Mouse (Mus musculus): ENCODE data around the gene Pde8b.

The Pde8b gene

GRCm38 (mm10) chr13:95260886-95261789 is 11.0 kb upstream of the Pde8b start:
- Histone ChIP-seq H3K27me3 (ENCODE audit: insufficient read depth, low read length) (peaks cover 9% of the 10 kb centered on the region), H3K9me3 (ENCODE audit: low read length) (no peaks in the 10 kb centered on the region; the same call in 1 of the 2 replicates), H3K4me3 (replicated peaks; ENCODE audit: low read length) (no peak overlapping the region), H3K36me3 (ENCODE audit: insufficient read depth, low read length) (no peaks in the 10 kb centered on the region), H3K4me1 (replicated peaks; ENCODE audit: low read depth, low read length) (no peaks in the 10 kb centered on the region)
- TF ChIP-seq NANOG (IDR thresholded peaks at IDR 0.05; ENCODE audit: borderline replicate concordance, low read length), result no peak

GRCm38 (mm10) chr13:95260391-95260790 is 10.3 kb upstream of the Pde8b start:
- peaks cover 4% of the 10 kb centered on the region; the same call in 1 of the 2 replicates for H3K27me3 ChIP-seq (ENCODE audit: insufficient read depth, low read length)
- no peaks in the 10 kb centered on the region; the same call in 1 of the 2 replicates for H3K9me3 ChIP-seq (ENCODE audit: low read length)
- H3K36me3 ChIP-seq (ENCODE audit: insufficient read depth, low read length), result no peaks in the 10 kb centered on the region
- TF ChIP-seq CTCF (conservative IDR thresholded peaks at IDR 0.05; ENCODE audit: low read length) (no peak), NANOG (IDR thresholded peaks at IDR 0.05; ENCODE audit: borderline replicate concordance, low read length) (no peak), POU5F1 (IDR thresholded peaks at IDR 0.05; ENCODE audit: borderline replicate concordance, low read length) (no peak)
- H3K4me1 ChIP-seq (replicated peaks; ENCODE audit: low read depth, low read length), result no peaks in the 10 kb centered on the region
- no peak overlapping the region for H3K4me3 ChIP-seq (replicated peaks; ENCODE audit: low read length)

DNA sequence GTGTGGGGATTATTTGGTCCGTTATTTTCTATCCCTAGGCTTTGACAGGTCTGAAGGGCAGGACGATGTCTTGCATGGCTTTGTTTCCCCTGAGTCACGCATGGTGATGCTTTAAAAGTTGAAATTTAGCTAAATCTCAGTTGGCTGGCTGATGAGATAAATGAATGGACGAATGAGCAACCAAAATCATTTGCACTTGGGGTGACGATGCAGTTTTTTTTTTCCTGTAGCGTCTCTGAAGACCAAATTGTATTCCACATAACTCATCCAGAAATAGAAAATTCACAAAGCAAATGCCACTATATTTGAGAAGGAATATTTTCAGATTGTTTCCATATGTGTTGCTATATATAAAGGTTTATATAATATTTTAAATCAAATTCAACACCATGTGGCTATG is 6.9 kb upstream of the Pde8b start:
- Histone ChIP-seq H3K4me1 (replicated peaks; ENCODE audit: low read depth, low read length) (no peaks in the 10 kb centered on the region), H3K27me3 (ENCODE audit: insufficient read depth, low read length) (peaks cover 16% of the 10 kb centered on the region), H3K4me3 (replicated peaks; ENCODE audit: low read length) (no peak overlapping the region), H3K36me3 (ENCODE audit: insufficient read depth, low read length) (no peaks in the 10 kb centered on the region), H3K9me3 (ENCODE audit: low read length) (no peaks in the 10 kb centered on the region; the same call in 1 of the 2 replicates)
- TF ChIP-seq NANOG (IDR thresholded peaks at IDR 0.05; ENCODE audit: borderline replicate concordance, low read length) (no peak), POU5F1 (IDR thresholded peaks at IDR 0.05; ENCODE audit: borderline replicate concordance, low read length) (no peak), CTCF (conservative IDR thresholded peaks at IDR 0.05; ENCODE audit: low read length) (no peak)

DNA sequence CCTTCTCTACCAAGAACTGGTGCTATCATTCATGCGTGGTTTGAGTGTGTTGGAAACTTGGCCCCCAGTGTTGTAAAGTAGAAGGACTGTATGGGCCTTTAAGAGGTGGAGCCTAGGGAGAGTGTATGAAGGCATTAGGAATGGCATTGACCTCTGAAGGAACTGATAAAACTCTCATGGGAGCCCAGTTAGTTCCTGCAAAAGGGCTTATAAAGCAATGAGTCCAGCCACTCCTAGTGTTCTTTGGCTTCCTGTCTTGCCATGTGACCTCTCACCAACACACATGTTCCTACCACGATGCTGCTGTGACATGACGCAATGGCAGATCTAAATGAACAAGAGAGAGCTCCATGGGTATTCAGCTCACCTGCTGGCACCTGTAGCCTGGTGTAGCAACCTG is 4.9 kb upstream of the Pde8b start:
- peaks cover 2% of the 10 kb centered on the region; the same call in 1 of the 2 replicates for H3K4me1 ChIP-seq (replicated peaks; ENCODE audit: low read depth, low read length)
- no peaks in the 10 kb centered on the region for H3K36me3 ChIP-seq (ENCODE audit: insufficient read depth, low read length)
- TF ChIP-seq POU5F1 (IDR thresholded peaks at IDR 0.05; ENCODE audit: borderline replicate concordance, low read length) (no peak), CTCF (conservative IDR thresholded peaks at IDR 0.05; ENCODE audit: low read length) (no peak)
- H3K4me3 ChIP-seq (replicated peaks; ENCODE audit: low read length), result no peak overlapping the region
- H3K27me3 ChIP-seq (ENCODE audit: insufficient read depth, low read length), result peaks cover 32% of the 10 kb centered on the region
- H3K9me3 ChIP-seq (ENCODE audit: low read length), result no peaks in the 10 kb centered on the region; the same call in 1 of the 2 replicates

DNA sequence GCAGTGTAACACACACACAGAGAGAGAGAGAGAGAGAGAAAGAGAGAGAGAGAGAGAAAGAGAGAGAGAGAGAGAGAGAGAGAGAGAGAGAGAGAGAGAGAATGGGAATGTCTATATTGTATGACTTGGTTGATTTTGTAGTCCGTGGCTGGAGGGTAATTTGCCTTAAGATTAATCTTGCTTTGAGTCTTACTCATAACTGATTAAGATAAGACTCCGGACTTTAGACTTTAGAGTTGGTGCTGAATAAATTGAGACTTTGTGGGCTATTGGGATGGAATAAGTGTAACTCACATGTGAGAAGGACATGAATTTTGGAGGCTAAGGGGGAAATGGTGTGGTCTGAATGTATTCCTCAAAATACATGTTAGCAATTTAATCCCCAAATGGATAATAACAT is 7.1 kb downstream of the Pde8b start:
- H3K4me1 ChIP-seq (replicated peaks; ENCODE audit: low read depth, low read length), result no peaks in the 10 kb centered on the region
- TF ChIP-seq NANOG (IDR thresholded peaks at IDR 0.05; ENCODE audit: borderline replicate concordance, low read length) (no peak), POU5F1 (IDR thresholded peaks at IDR 0.05; ENCODE audit: borderline replicate concordance, low read length) (no peak), CTCF (conservative IDR thresholded peaks at IDR 0.05; ENCODE audit: low read length) (no peak)
- peaks cover 8% of the 10 kb centered on the region; the same call in 1 of the 2 replicates for H3K9me3 ChIP-seq (ENCODE audit: low read length)
- no peaks in the 10 kb centered on the region for H3K36me3 ChIP-seq (ENCODE audit: insufficient read depth, low read length)
- H3K4me3 ChIP-seq (replicated peaks; ENCODE audit: low read length), result no peak overlapping the region
- H3K27me3 ChIP-seq (ENCODE audit: insufficient read depth, low read length), result 0 out of 2 replicates have a peak, but pooled peaks cover 9% of the 10 kb centered on the region

DNA sequence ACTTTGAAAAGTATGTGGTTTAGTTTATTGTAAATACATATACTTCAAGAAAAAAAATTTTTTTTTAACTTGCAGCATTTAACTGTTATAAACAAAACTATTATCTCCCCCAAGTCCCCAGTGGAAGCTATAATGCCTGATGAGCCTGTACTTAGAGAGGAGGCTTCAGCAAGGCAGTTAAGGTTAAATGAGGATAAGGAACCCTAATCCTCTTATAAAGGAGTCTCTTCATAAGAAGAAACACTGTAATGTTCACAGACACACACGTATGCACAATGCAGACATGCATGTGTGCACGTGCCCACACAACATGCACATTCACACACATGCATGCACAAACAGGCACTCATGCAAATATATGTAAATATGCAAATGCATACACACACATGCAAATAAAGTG is 12.6 kb downstream of the Pde8b start:
- peaks cover 8% of the 10 kb centered on the region; the same call in 1 of the 2 replicates for H3K9me3 ChIP-seq (ENCODE audit: low read length)
- H3K4me3 ChIP-seq (replicated peaks; ENCODE audit: low read length), result no peak overlapping the region
- no peaks in the 10 kb centered on the region for H3K36me3 ChIP-seq (ENCODE audit: insufficient read depth, low read length)
- no peak for TF ChIP-seq CTCF (conservative IDR thresholded peaks at IDR 0.05; ENCODE audit: low read length)
- TF ChIP-seq POU5F1 (IDR thresholded peaks at IDR 0.05; ENCODE audit: borderline replicate concordance, low read length), result no peak
- TF ChIP-seq NANOG (IDR thresholded peaks at IDR 0.05; ENCODE audit: borderline replicate concordance, low read length), result no peak
- 0 out of 2 replicates have a peak, but pooled peaks cover 6% of the 10 kb centered on the region for H3K27me3 ChIP-seq (ENCODE audit: insufficient read depth, low read length)
- no peaks in the 10 kb centered on the region for H3K4me1 ChIP-seq (replicated peaks; ENCODE audit: low read depth, low read length)

DNA sequence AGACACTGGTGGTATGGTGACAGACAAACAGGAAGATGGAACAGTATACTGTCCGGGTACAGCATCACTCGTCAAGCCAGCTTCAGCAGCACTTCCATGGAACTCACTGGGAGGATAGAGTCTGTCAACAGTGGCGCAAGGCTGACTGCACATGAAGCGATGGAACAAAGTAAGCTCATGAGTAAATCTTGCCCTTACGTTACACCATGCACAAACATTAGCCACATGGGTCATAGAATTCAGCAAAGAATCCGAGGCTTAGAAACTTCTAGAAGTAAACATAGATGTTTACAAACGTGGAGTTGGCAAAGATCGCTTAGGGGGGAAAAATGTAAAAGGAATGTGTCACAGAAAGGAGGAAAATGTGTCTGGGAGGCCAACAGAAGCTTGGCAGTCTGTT is 14.9 kb downstream of the Pde8b start:
- H3K27me3 ChIP-seq (ENCODE audit: insufficient read depth, low read length), result no peaks in the 10 kb centered on the region
- no peaks in the 10 kb centered on the region for H3K36me3 ChIP-seq (ENCODE audit: insufficient read depth, low read length)
- H3K4me3 ChIP-seq (replicated peaks; ENCODE audit: low read length), result no peak overlapping the region
- H3K9me3 ChIP-seq (ENCODE audit: low read length), result 0 out of 2 replicates have a peak, but pooled peaks cover 1% of the 10 kb centered on the region
- TF ChIP-seq POU5F1 (IDR thresholded peaks at IDR 0.05; ENCODE audit: borderline replicate concordance, low read length), result no peak
- TF ChIP-seq NANOG (IDR thresholded peaks at IDR 0.05; ENCODE audit: borderline replicate concordance, low read length), result no peak
- TF ChIP-seq CTCF (conservative IDR thresholded peaks at IDR 0.05; ENCODE audit: low read length), result no peak
- no peaks in the 10 kb centered on the region for H3K4me1 ChIP-seq (replicated peaks; ENCODE audit: low read depth, low read length)

DNA sequence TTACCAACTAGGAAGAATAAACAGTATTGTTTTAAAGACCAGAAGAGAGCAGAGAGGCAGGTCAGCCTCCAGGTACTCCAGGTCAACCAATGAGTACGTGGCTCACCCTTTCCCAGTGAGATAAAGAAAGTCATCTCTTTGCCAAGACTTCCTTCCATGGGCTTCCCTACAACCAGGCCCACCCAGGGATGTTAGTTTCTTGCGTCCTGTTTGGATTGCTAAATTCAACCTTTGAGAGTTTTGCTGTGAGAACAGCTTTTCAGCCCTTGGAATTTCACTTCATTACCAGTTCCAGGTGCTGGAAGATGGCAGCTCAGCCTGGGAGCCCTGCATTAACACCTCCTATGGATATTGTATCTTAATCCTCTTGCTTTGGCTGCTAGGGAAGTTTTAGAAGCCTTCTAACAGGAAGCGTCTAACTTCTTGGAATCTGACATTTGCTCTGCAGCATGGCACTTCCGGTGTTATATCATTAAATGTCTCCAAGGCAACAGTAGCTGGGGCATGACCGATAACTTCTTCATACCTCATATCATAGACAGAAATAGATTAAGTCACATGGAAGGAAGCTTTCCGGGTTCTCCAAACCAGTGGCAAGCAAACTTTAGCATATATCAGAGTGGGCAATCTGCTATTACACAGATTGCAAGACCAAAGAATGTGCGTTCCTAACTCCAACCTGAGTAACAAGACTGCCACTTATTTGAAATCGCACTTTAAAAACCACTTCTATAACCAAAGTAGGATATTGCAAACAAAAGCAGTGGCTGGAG is 18.6 kb downstream of the Pde8b start:
- Histone ChIP-seq H3K4me1 (replicated peaks; ENCODE audit: low read depth, low read length) (no peaks in the 10 kb centered on the region; the same call in 1 of the 2 replicates), H3K36me3 (ENCODE audit: insufficient read depth, low read length) (no peaks in the 10 kb centered on the region), H3K4me3 (replicated peaks; ENCODE audit: low read length) (no peak overlapping the region), H3K9me3 (ENCODE audit: low read length) (no peaks in the 10 kb centered on the region), H3K27me3 (ENCODE audit: insufficient read depth, low read length) (no peaks in the 10 kb centered on the region)
- TF ChIP-seq NANOG (IDR thresholded peaks at IDR 0.05; ENCODE audit: borderline replicate concordance, low read length) (no peak), POU5F1 (IDR thresholded peaks at IDR 0.05; ENCODE audit: borderline replicate concordance, low read length) (no peak)
